Comparison of ENCODE assay signal across 17 mouse cellular contexts in genomic region chr5:50688362-50688761, GRCm38 (mm10).
"Had no signal": no experiment of that assay in that cellular context is flagged by ENCODE, and none has a peak within 500 bp of the region (broad histone marks: within the 10 kb centered on the region; RNA-seq: fewer than 3 reads in every experiment).

No protein-coding gene starts in this region.

- H3K9ac ChIP-seq: neural tube, embryonic 12.5 days; neural tube, embryonic 13.5 days; neural tube, embryonic 15.5 days; stomach, embryonic 15.5 days had no signal

- H3K27ac ChIP-seq: neural tube, embryonic 12.5 days; neural tube, embryonic 13.5 days; neural tube, embryonic 15.5 days; stomach, embryonic 15.5 days; stomach, postnatal 0 days had no signal

- H3K4me3 ChIP-seq: neural tube, embryonic 12.5 days; neural tube, embryonic 13.5 days; neural tube, embryonic 15.5 days; stomach, embryonic 15.5 days had no signal

- H3K4me1 ChIP-seq: neural tube, embryonic 12.5 days; neural tube, embryonic 13.5 days; neural tube, embryonic 15.5 days; stomach, embryonic 15.5 days had no signal

- H3K36me3 ChIP-seq: neural tube, embryonic 12.5 days; neural tube, embryonic 13.5 days; neural tube, embryonic 15.5 days; stomach, embryonic 15.5 days had no signal

- H3K9me3 ChIP-seq: neural tube, embryonic 12.5 days; neural tube, embryonic 13.5 days; neural tube, embryonic 15.5 days; stomach, embryonic 15.5 days had no signal

- H3K4me2 ChIP-seq: neural tube, embryonic 12.5 days; neural tube, embryonic 13.5 days; neural tube, embryonic 15.5 days; stomach, embryonic 15.5 days had no signal

- H3K27me3 ChIP-seq: neural tube, embryonic 12.5 days; neural tube, embryonic 13.5 days; neural tube, embryonic 15.5 days; stomach, embryonic 15.5 days had no signal

- DNase-seq: retina, postnatal 1 day; right cerebral cortex, adult 18-20 months; right cerebral cortex, postnatal 14 days; right cerebral cortex, postnatal 25 days; right cerebral cortex, postnatal 4 days; spleen, adult 18-20 months; thymus, adult 18-20 months; thymus, adult 2 months; thymus, postnatal 14 days; thymus, postnatal 25 days; thymus, postnatal 36 days; thymus, postnatal 4 days had no signal
